Mouse (Mus musculus): ENCODE results near the gene Cdc14a. TPM values are rescaled to one million over a fixed set of nuclear protein-coding genes. Genes with fewer than 3 reads are reported as not detected.

Gene Cdc14a
- total and polyA plus RNA-seq, 3 experiments = 2.6 to 5.9 TPM; not detected in 1

DNA sequence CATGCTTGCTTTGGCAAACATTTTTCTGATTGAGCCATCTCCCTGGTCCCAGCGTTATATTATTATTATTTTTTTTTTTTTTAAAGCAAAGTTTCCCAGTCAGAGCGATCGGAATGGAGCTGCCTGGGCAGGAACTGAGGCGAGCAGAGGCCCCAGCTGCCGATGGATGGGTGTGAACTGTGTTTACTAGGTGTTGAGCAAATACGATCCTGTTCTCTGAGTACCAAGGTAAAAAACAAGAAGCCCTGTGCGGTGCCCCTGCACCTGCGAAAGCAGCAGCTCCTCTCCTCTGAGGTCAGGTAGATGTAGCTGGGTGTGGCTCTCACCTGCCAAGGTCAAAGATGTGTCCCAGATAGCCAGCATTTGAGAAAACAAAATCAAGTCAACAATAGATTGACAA, 83.6 kb downstream of the Cdc14a start:
- no peak for TF ChIP-seq TCF12 (IDR thresholded peaks at IDR 0.05; ENCODE audit: low read depth, low read length)
- no peak for TF ChIP-seq RCOR1 (IDR thresholded peaks at IDR 0.05; ENCODE audit: low read depth, low read length)
- TF ChIP-seq MEF2A (IDR thresholded peaks at IDR 0.05; ENCODE audit: extremely low read depth, insufficient replicate concordance, low read depth, low read length, poor library complexity, severe bottlenecking) = no peak
- TF ChIP-seq MYB (IDR thresholded peaks at IDR 0.05; ENCODE audit: low read depth, low read length) = no peak
- no peak for TF ChIP-seq E2F4 (IDR thresholded peaks at IDR 0.05; ENCODE audit: borderline replicate concordance, low read depth, low read length)
- no peak for TF ChIP-seq SMC3 (IDR thresholded peaks at IDR 0.05; ENCODE audit: low read depth, low read length)
- no peak for TF ChIP-seq HCFC1 (IDR thresholded peaks at IDR 0.05; ENCODE audit: low read depth, low read length)
- no peak for TF ChIP-seq GABPA (IDR thresholded peaks at IDR 0.05; ENCODE audit: low read depth, low read length)
- no peak for TF ChIP-seq ZMIZ1 (IDR thresholded peaks at IDR 0.05; ENCODE audit: low read depth, low read length)
- TF ChIP-seq ZC3H11A (IDR thresholded peaks at IDR 0.05; ENCODE audit: low read depth, low read length) = no peak
- no peak for TF ChIP-seq USF1 (IDR thresholded peaks at IDR 0.05; ENCODE audit: low read depth, low read length)
- no peak for TF ChIP-seq RAD21 (IDR thresholded peaks at IDR 0.05; ENCODE audit: low read depth, low read length)
- TF ChIP-seq CHD1 (IDR thresholded peaks at IDR 0.05; ENCODE audit: low read depth, low read length) = no peak
- no peaks in the 10 kb centered on the region for H3K9me3 ChIP-seq (replicated peaks; ENCODE audit: insufficient read depth, low read length)
- no peak overlapping the region for H3K27ac ChIP-seq (ENCODE audit: control insufficient read depth, low read depth, low read length)
- DNase-seq (ENCODE audit: low read depth, low spot score) = no peak
- no peaks in the 10 kb centered on the region for H3K36me3 ChIP-seq (ENCODE audit: control insufficient read depth in 1 of 2, insufficient read depth in 2 of 2, low read length in 2 of 2)
- H3K27me3 ChIP-seq (ENCODE audit: control insufficient read depth in 1 of 2, insufficient read depth in 2 of 2, low read length in 2 of 2) = no peaks in the 10 kb centered on the region
- no peak overlapping the region for H3K9ac ChIP-seq (ENCODE audit: control insufficient read depth, low read depth, low read length, poor library complexity, severe bottlenecking)
- no peak overlapping the region for H3K4me3 ChIP-seq (ENCODE audit: control insufficient read depth in 1 of 2, insufficient read depth in 1 of 2, low read depth in 2 of 2, low read length in 2 of 2)
- no peaks in the 10 kb centered on the region for H3K4me1 ChIP-seq (ENCODE audit: control insufficient read depth in 1 of 2, insufficient read depth in 2 of 2, low read length in 2 of 2)
- H3K79me2 ChIP-seq (ENCODE audit: control insufficient read depth, insufficient read depth, low read length, poor library complexity) = no peaks in the 10 kb centered on the region

DNA sequence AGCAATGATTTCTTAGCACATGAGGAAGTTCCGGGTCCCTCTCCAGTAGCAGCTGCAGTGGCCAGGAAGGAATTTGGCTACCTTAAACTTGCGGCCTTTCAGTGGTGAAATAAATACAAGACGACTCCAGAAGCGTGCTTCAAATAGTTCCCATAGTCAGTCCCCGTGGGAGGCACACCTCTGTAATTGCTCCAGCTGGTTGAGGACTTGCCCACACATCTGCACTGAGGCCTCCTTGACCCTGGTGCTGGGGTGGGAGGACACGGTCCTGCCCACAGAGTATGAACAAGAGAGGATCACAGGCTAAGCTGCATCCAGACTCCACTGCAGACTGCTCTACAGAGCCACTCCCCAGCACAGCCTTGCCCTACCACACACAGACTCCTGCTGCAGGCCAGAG, 85.2 kb downstream of the Cdc14a start:
- TF ChIP-seq SIN3A (IDR thresholded peaks at IDR 0.05; ENCODE audit: low read length) (no peak), TAL1 (IDR thresholded peaks at IDR 0.05; ENCODE audit: low read length) (no peak), KAT2A (conservative IDR thresholded peaks at IDR 0.05; ENCODE audit: low read depth, low read length) (no peak), UBTF (IDR thresholded peaks at IDR 0.05; ENCODE audit: borderline replicate concordance, insufficient read depth, low read depth, low read length) (no peak), POLR2A (IDR thresholded peaks at IDR 0.05; ENCODE audit: control insufficient read depth in 1 of 2, insufficient read depth in 1 of 2, low read depth in 1 of 2, low read length in 2 of 2, poor library complexity in 1 of 2) (no peak), HCFC1 (IDR thresholded peaks at IDR 0.05; ENCODE audit: low read depth, low read length) (no peak), ZNF384 (IDR thresholded peaks at IDR 0.05; ENCODE audit: low read depth, low read length) (no peak), RCOR1 (IDR thresholded peaks at IDR 0.05; ENCODE audit: low read depth, low read length) (no peak), USF1 (IDR thresholded peaks at IDR 0.05; ENCODE audit: low read depth, low read length) (no peak), BHLHE40 (IDR thresholded peaks at IDR 0.05; ENCODE audit: borderline replicate concordance, low read depth, low read length) (no peak), MXI1 (IDR thresholded peaks at IDR 0.05; ENCODE audit: low read depth, low read length) (no peak), NRF1 (IDR thresholded peaks at IDR 0.05; ENCODE audit: insufficient read depth, low read depth, low read length, poor library complexity, severe bottlenecking) (no peak), CHD1 (IDR thresholded peaks at IDR 0.05; ENCODE audit: low read depth, low read length) (no peak), SMC3 (IDR thresholded peaks at IDR 0.05; ENCODE audit: low read depth, low read length) (no peak), POLR2AphosphoS5 (IDR thresholded peaks at IDR 0.05; ENCODE audit: borderline replicate concordance, low read depth, low read length) (no peak), NELFE (IDR thresholded peaks at IDR 0.05; ENCODE audit: low read depth, low read length) (no peak), USF2 (IDR thresholded peaks at IDR 0.05; ENCODE audit: borderline replicate concordance in 1 of 2, insufficient read depth in 1 of 2, low read depth in 1 of 2, low read length in 2 of 2) (no peak)
- DNase-seq (ENCODE audit: low read depth, low spot score) = no peak

More for the DNA sequence above, 85.2 kb downstream of the Cdc14a start:
- Histone ChIP-seq H3K4me1 (ENCODE audit: control insufficient read depth in 1 of 2, insufficient read depth in 2 of 2, low read length in 2 of 2) (0 out of 4 replicates have a peak, but pooled peaks cover 0 to under 1% of the 10 kb centered on the region in 2 experiments), H3K9me3 (replicated peaks; ENCODE audit: insufficient read depth, low read length) (no peaks in the 10 kb centered on the region), H3K27me3 (ENCODE audit: control insufficient read depth in 1 of 2, insufficient read depth in 2 of 2, low read length in 2 of 2) (no peaks in the 10 kb centered on the region), H3K4me3 (ENCODE audit: control insufficient read depth in 1 of 2, insufficient read depth in 1 of 2, low read depth in 2 of 2, low read length in 2 of 2) (no peak overlapping the region), H3K36me3 (ENCODE audit: control insufficient read depth in 1 of 2, insufficient read depth in 2 of 2, low read length in 2 of 2) (no peaks in the 10 kb centered on the region), H3K27ac (ENCODE audit: control insufficient read depth, low read depth, low read length) (no peak overlapping the region), H3K79me2 (ENCODE audit: control insufficient read depth, insufficient read depth, low read length, poor library complexity) (no peaks in the 10 kb centered on the region), H3K9ac (ENCODE audit: control insufficient read depth, low read depth, low read length, poor library complexity, severe bottlenecking) (no peak overlapping the region)
